Mouse (Mus musculus) midbrain, postnatal 0 days (tissue): ENCODE results near the gene Fam169a. TPM values are rescaled to one million over a fixed set of nuclear protein-coding genes. Genes with fewer than 3 reads are reported as not detected.

Experiments
- ATAC-seq: fragments of 200-750 bp; cut with Nextera tagmentation; 2 replicates; pipeline ENCODE4 v1.8.0; 2017; ENCODE audit warnings: moderate number of reproducible peaks, mild to moderate bottlenecking, moderate TSS enrichment, moderate library complexity; ENCODE audit not compliant: low FRiP score
- DNase-seq: peaks from one replicate; pipeline ENCODE4 v3.0.0-alpha.2; 2015; ENCODE audit warnings: low spot score
- H3K27ac ChIP-seq: fragments of 300-500 bp; sonication (generic); 2 replicates; pipeline ENCODE4 v1.5.1; 2014; ENCODE audit warnings: low read depth, mild to moderate bottlenecking, low read length, mixed read lengths
- H3K27me3 ChIP-seq: fragments of 300-500 bp; sonication (generic); 2 replicates; pipeline ENCODE4 v1.6.1; 2014; ENCODE audit warnings: low read length, control low read depth, mixed read lengths; ENCODE audit not compliant: insufficient read depth
- H3K36me3 ChIP-seq: fragments of 300-500 bp; sonication (generic); 2 replicates; pipeline ENCODE4 v1.6.1; 2014; ENCODE audit warnings: low read length, control low read depth, mixed read lengths; ENCODE audit not compliant: insufficient read depth
- H3K4me1 ChIP-seq: fragments of 300-500 bp; sonication (generic); 2 replicates; pipeline ENCODE4 v1.6.1; 2014; ENCODE audit warnings: mild to moderate bottlenecking, control low read depth, antibody characterized with exemption, low read length, mixed read lengths; ENCODE audit not compliant: insufficient read depth
- H3K4me2 ChIP-seq: fragments of 300-500 bp; sonication (generic); 2 replicates; pipeline ENCODE4 v1.6.1; 2014; ENCODE audit warnings: low read depth, mild to moderate bottlenecking, low read length, mixed read lengths; ENCODE audit not compliant: poor library complexity, severe bottlenecking
- H3K4me3 ChIP-seq: fragments of 300-500 bp; sonication (generic); 2 replicates; pipeline ENCODE4 v1.5.1; 2014; ENCODE audit warnings: low read depth, mild to moderate bottlenecking, low read length, moderate library complexity
- H3K9ac ChIP-seq: fragments of 300-500 bp; sonication (generic); replicated peaks from 2 replicates; pipeline ENCODE4 v1.6.1; 2014; ENCODE audit warnings: mild to moderate bottlenecking, low read length, moderate library complexity, mixed read lengths; ENCODE audit not compliant: poor library complexity, severe bottlenecking
- H3K9me3 ChIP-seq: fragments of 300-500 bp; sonication (generic); 2 replicates; pipeline ENCODE4 v1.6.1; 2016; ENCODE audit warnings: low read length, control low read depth
- CTCF ChIP-seq: IDR thresholded peaks from 2 replicates; pipeline ENCODE4 v1.5.1; 2016; ENCODE audit warnings: antibody characterized with exemption, mild to moderate bottlenecking
- WGBS: fragments of 180-500 bp; shearing (Covaris S2); extraction: QIAGEN DNeasy Blood & Tissue Kit; methylation state at CpG from one replicate; pipeline ENCODE4 v1.1.7; 2014; 5-methylcytosine and 5-hydroxymethylcytosine counted together
- polyA plus RNA-seq: library from polyadenylated mRNA; unstranded; fragments of >200 nt; fragmentation: Nextera tagmentation; extraction: Ambion mirVana; gene quantifications from 2 replicates; pipeline ENCODE4 v1.2.1, GENCODE M21; 2015
- total RNA-seq: library from RNA; depleted of rRNA; stranded (reverse); fragments of >200 nt; gene quantifications from 2 replicates; pipeline ENCODE4 v1.2.3, GENCODE M21; 2014

Gene Fam169a
- total and polyA plus RNA-seq, 2 experiments from 2014 or later, result 29.9 to 46.4 TPM

DNA sequence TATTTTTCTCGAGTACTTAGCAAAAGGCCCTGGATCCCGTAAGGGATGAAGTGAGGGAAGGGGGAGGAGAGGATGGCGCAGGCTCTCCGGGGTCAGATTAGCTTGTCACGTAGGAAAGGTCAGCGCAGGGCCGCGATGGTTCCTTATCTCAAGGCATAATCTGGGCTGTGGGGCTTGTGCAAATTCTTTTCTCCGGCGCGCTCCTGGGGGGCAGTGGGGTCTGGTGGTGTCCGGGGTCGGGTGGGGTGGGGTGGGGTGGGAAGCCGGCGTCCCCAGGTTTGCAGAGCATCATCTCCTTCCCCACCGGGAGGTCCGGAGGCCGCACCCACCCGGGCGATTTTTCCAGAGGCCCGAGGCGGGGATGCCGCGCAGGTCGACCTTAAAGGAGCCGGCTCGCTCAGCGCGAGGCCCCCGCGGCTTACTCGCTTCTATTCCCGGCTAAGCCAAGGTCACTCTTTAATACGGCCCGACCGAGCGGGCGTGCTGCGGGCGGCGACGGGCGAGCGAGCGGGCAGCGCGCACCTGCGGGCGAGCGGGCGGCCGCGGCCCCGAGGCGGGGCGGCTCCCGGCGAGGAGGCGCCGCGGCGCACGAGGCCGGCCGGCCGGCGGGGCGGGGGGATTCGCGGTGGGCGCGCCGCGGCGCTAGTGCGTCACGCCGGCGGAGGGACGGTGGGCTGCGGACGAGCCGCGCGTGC is 4.0 kb downstream of the Fam169a start:
- WGBS, result under 1% methylated on average over 67 of the region's 85 CpGs
- Histone ChIP-seq H3K27me3 (no peaks in the 10 kb centered on the region), H3K27ac (peak overlapping the region; percentile 97), H3K4me2 (peak overlapping the region; percentile 68), H3K36me3 (no peaks in the 10 kb centered on the region), H3K4me3 (peak overlapping the region; percentile 91), H3K9ac (peak overlapping the region; percentile 92), H3K9me3 (no peaks in the 10 kb centered on the region), H3K4me1 (peaks cover 4% of the 10 kb centered on the region; the same call in 1 of the 2 replicates)
- ATAC-seq (peak; percentile 86), DNase-seq (peak; percentile 66)
- no peak for TF ChIP-seq CTCF

- H3K27ac ChIP-seq, result peak overlapping the region; percentile 97
- WGBS, result under 1% methylated on average over 56 of the region's 76 CpGs
- no peaks in the 10 kb centered on the region for H3K36me3 ChIP-seq
- H3K4me2 ChIP-seq, result peak overlapping the region; percentile 68
- peak overlapping the region; percentile 91 for H3K4me3 ChIP-seq
- peaks cover 4% of the 10 kb centered on the region; the same call in 1 of the 2 replicates for H3K4me1 ChIP-seq
- H3K9me3 ChIP-seq, result no peaks in the 10 kb centered on the region
- TF ChIP-seq CTCF, result no peak
- H3K27me3 ChIP-seq, result no peaks in the 10 kb centered on the region
- ATAC-seq (peak; percentile 81), DNase-seq (peak; percentile 46)
- peak overlapping the region; percentile 92 for H3K9ac ChIP-seq
Observed at GRCm38 (mm10) chr13:97071626-97072241, 4.6 kb downstream of the Fam169a start.

DNA sequence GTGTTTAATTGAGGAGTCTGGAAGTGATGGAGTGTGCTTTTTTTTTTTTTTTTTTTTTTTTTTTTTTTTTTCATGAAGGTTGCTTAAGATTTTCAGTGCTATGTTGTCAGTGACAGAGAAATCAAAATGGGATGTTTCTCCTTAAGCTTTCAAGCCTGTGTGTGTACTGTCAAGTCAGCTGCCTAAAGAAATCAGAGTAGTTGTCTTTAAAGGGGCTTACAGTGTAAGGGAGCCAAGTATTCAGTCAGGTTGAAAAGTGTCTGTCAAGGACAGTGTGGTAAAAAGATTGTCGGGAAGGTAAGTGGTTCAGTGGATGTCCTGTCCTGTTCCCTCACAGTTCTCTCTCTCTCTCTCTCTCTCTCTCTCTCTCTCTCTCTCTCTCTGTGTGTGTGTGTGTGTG is 6.4 kb downstream of the Fam169a start:
- Histone ChIP-seq H3K4me1 (peaks cover 4% of the 10 kb centered on the region; the same call in 1 of the 2 replicates), H3K27ac (no peak overlapping the region), H3K9ac (no peak overlapping the region), H3K36me3 (no peaks in the 10 kb centered on the region), H3K9me3 (no peaks in the 10 kb centered on the region), H3K4me2 (peak overlapping the region; percentile 68), H3K27me3 (no peaks in the 10 kb centered on the region), H3K4me3 (peak overlapping the region; percentile 91; the same call in 1 of the 2 replicates)
- ATAC-seq, result no peak
- no peak for TF ChIP-seq CTCF
- DNase-seq, result no peak
- 40% methylated on average over 1 of the region's 1 CpGs for WGBS

DNA sequence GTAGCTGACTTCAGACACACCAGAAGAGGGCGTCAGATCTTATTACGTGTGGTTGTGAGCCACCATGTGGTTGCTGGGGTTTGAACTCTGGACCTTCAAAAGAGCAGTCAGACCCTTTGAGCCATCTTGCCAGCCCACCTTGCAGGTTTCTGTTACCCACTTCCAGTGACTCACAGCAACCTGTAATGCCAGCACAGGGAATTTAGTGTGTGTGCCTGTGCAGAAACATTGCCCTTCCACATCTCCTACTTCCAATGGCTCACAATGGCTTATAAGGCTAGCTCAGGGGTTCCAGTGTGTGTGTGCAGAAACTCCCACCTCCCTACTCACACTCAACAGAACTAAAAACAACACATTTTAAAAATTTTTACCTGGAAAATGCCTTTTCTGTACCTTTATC is 10.5 kb downstream of the Fam169a start:
- Histone ChIP-seq H3K36me3 (no peaks in the 10 kb centered on the region), H3K9ac (no peak overlapping the region), H3K9me3 (no peaks in the 10 kb centered on the region), H3K27ac (no peak overlapping the region), H3K27me3 (no peaks in the 10 kb centered on the region), H3K4me3 (no peak overlapping the region), H3K4me2 (no peak overlapping the region), H3K4me1 (peaks cover 4% of the 10 kb centered on the region; the same call in 1 of the 2 replicates)
- 89% methylated on average over 2 of the region's 2 CpGs for WGBS
- DNase-seq, result no peak
- TF ChIP-seq CTCF, result no peak
- ATAC-seq, result no peak

GRCm38 (mm10) chr13:97080201-97080600 is 13.1 kb downstream of the Fam169a start:
- ATAC-seq (no peak), DNase-seq (peak; percentile 51)
- Histone ChIP-seq H3K4me2 (no peak overlapping the region), H3K36me3 (no peaks in the 10 kb centered on the region), H3K9me3 (no peaks in the 10 kb centered on the region), H3K4me3 (no peak overlapping the region), H3K27me3 (no peaks in the 10 kb centered on the region), H3K9ac (no peak overlapping the region), H3K4me1 (no peaks in the 10 kb centered on the region), H3K27ac (no peak overlapping the region)
- WGBS, result 88% methylated on average over 2 of the region's 2 CpGs
- no peak for TF ChIP-seq CTCF

- no peaks in the 10 kb centered on the region for H3K27me3 ChIP-seq
- ATAC-seq, result no peak
- 91% methylated on average over 3 of the region's 3 CpGs for WGBS
- H3K4me2 ChIP-seq, result no peak overlapping the region
- no peaks in the 10 kb centered on the region for H3K36me3 ChIP-seq
- no peak overlapping the region for H3K9ac ChIP-seq
- no peaks in the 10 kb centered on the region for H3K4me1 ChIP-seq
- no peak overlapping the region for H3K27ac ChIP-seq
- no peak overlapping the region for H3K4me3 ChIP-seq
- TF ChIP-seq CTCF, result no peak
- DNase-seq, result no peak
- no peaks in the 10 kb centered on the region for H3K9me3 ChIP-seq
Observed at GRCm38 (mm10) chr13:97080615-97081014, 13.5 kb downstream of the Fam169a start.
